In genomic region chr4:138455956-138456341, GRCm38 (mm10) we compare ENCODE assay signal across 8 mouse cellular contexts. TPM values are rescaled to one million over a fixed set of nuclear protein-coding genes. Genes with fewer than 3 reads are reported as not detected.
A peak's percentile ranks its signal among the peaks of the same experiment; 100 is the strongest.
DNase-seq lines count a peak whose midpoint lies in the region; ATAC-seq and TF ChIP-seq lines count a peak whose summit lies in the region.

No protein-coding gene starts in this region.

- H3K36me3 ChIP-seq in liver, adult 2 months (ENCODE audit: control insufficient read depth, insufficient read depth, low read length) = no peaks in the 10 kb centered on the region
- no peaks in the 10 kb centered on the region for H3K36me3 ChIP-seq in heart, postnatal 0 days (replicated peaks; ENCODE audit: control insufficient read depth, insufficient read depth, low read length)
- no peaks in the 10 kb centered on the region for H3K36me3 ChIP-seq in midbrain, embryonic 12.5 days

- TF ChIP-seq POLR2A in liver, adult 2 months (IDR thresholded peaks at IDR 0.05; ENCODE audit: extremely low read depth, insufficient read depth, low read length) = no peak

- H3K79me2 ChIP-seq in liver, adult 2 months (ENCODE audit: control insufficient read depth, insufficient read depth, low read length) = peaks cover 10% of the 10 kb centered on the region; the same call in 1 of the 2 replicates

- no peak for TF ChIP-seq EP300 in heart, postnatal 0 days (IDR thresholded peaks at IDR 0.05; ENCODE audit: low read depth)

- DNase-seq in liver, adult 2 months (ENCODE audit: extremely low read depth, low read depth, low spot score) = peak; percentile 46
- DNase-seq in liver = no peak
- peak; percentile 49 for DNase-seq in cerebellum, adult 9-11 months
- DNase-seq in heart, postnatal 0 days (ENCODE audit: low spot score) = no peak
- peak; percentile 59 to 67 for DNase-seq in kidney, postnatal 4 days
- no peak for DNase-seq in left cerebral cortex, adult 11 months (ENCODE audit: low spot score)
- no peak for DNase-seq in left cerebral cortex, adult 18-20 months (ENCODE audit: low spot score in 2 of 2)

- peak overlapping the region; percentile 87 for H3K27ac ChIP-seq in liver, adult 2 months (replicated peaks; ENCODE audit: insufficient read depth, low read depth, low read length)
- no peak overlapping the region for H3K27ac ChIP-seq in heart, postnatal 0 days (ENCODE audit: low read depth)
- H3K27ac ChIP-seq in midbrain, embryonic 12.5 days (replicated peaks) = peak overlapping the region; percentile 97

- H3K4me2 ChIP-seq in heart, postnatal 0 days (ENCODE audit: low read depth, low read length) = peak overlapping the region; percentile 99
- peak overlapping the region; percentile 85 for H3K4me2 ChIP-seq in midbrain, embryonic 12.5 days (replicated peaks)

- no peaks in the 10 kb centered on the region for H3K9me3 ChIP-seq in heart, postnatal 0 days (replicated peaks; ENCODE audit: control insufficient read depth, low read length)
- H3K9me3 ChIP-seq in midbrain, embryonic 12.5 days = no peaks in the 10 kb centered on the region

- TF ChIP-seq CTCF in liver, adult 2 months (IDR thresholded peaks at IDR 0.05; ENCODE audit: low read depth, low read length) = no peak
- no peak for TF ChIP-seq CTCF in heart, postnatal 0 days (IDR thresholded peaks at IDR 0.05; ENCODE audit: low read depth)

- no peak for ATAC-seq in heart, postnatal 0 days (ENCODE audit: insufficient read depth, low read depth)
- no peak for ATAC-seq in midbrain, embryonic 12.5 days (ENCODE audit: low FRiP score, low read depth)

- H3K9ac ChIP-seq in liver, adult 2 months (ENCODE audit: low read depth, low read length) = peak overlapping the region; percentile 100
- peak overlapping the region; percentile 64 for H3K9ac ChIP-seq in heart, postnatal 0 days (replicated peaks; ENCODE audit: low read depth, low read length)
- peak overlapping the region; percentile 99 for H3K9ac ChIP-seq in midbrain, embryonic 12.5 days (replicated peaks)

- 1% methylated on average over 17 of the region's 17 CpGs for WGBS in liver, adult 2 months
- 2% methylated on average over 16 of the region's 17 CpGs for WGBS in heart, postnatal 0 days
- 1% methylated on average over 17 of the region's 17 CpGs for WGBS in midbrain, embryonic 12.5 days

- H3K4me3 ChIP-seq in liver, adult 2 months (ENCODE audit: insufficient read depth, low read depth, low read length) = peak overlapping the region; percentile 99
- H3K4me3 ChIP-seq in heart, postnatal 0 days (ENCODE audit: low read depth, low read length) = peak overlapping the region; percentile 86
- peak overlapping the region; percentile 93 for H3K4me3 ChIP-seq in midbrain, embryonic 12.5 days

- H3K4me1 ChIP-seq in liver, adult 2 months (ENCODE audit: control insufficient read depth, insufficient read depth, low read length) = peaks cover 25% of the 10 kb centered on the region
- 0 out of 2 replicates have a peak, but pooled peaks cover 6% of the 10 kb centered on the region for H3K4me1 ChIP-seq in heart, postnatal 0 days (ENCODE audit: control insufficient read depth, insufficient read depth)
- peaks cover 48% of the 10 kb centered on the region for H3K4me1 ChIP-seq in midbrain, embryonic 12.5 days

- H3K27me3 ChIP-seq in liver, adult 2 months (ENCODE audit: control insufficient read depth, insufficient read depth, low read length) = no peaks in the 10 kb centered on the region
- peaks cover 73% of the 10 kb centered on the region for H3K27me3 ChIP-seq in heart, postnatal 0 days (ENCODE audit: control insufficient read depth, insufficient read depth, low read length)
- H3K27me3 ChIP-seq in midbrain, embryonic 12.5 days = peaks cover 29% of the 10 kb centered on the region

RNA-seq across cellular contexts. Expression of gene Camk2n1, which starts 1.8 kb away (rescaled TPM):
- total RNA-seq in liver, adult 2 months (2014; rRNA removed) = 15.4 and 18.6 TPM in 2 replicates
- polyA plus RNA-seq in liver, adult 2 months (2012; rRNA removed) = 40.4 and 52.5 TPM in 2 replicates
- 0.15 and 5.1 TPM in 2 replicates for total RNA-seq in heart, postnatal 0 days (2014; rRNA removed; ENCODE audit: low replicate concordance)
- 1.6 and 1.8 TPM in 2 replicates for polyA plus RNA-seq in heart, postnatal 0 days (2015; fragmentation: Nextera tagmentation; extraction: Ambion mirVana)
- 9.0 and 9.8 TPM in 2 replicates for polyA plus RNA-seq in midbrain, embryonic 12.5 days (2016; fragmentation: Nextera tagmentation; extraction: Ambion mirVana)
- total RNA-seq in left cerebral cortex, adult 18-20 months (2021) = 1,000 to 10,000 TPM; 1,197 to 1,322 TPM

RNA-seq across cellular contexts. Expression of gene Mul1, which starts 21.5 kb away (rescaled TPM):
- total RNA-seq in liver, adult 2 months (2014; rRNA removed) = 17.4 and 18.6 TPM in 2 replicates
- polyA plus RNA-seq in liver, adult 2 months (2012; rRNA removed) = 25.0 and 28.9 TPM in 2 replicates
- 40.6 and 43.0 TPM in 2 replicates for total RNA-seq in heart, postnatal 0 days (2014; rRNA removed; ENCODE audit: low replicate concordance)
- polyA plus RNA-seq in heart, postnatal 0 days (2015; fragmentation: Nextera tagmentation; extraction: Ambion mirVana) = 28.9 and 30.0 TPM in 2 replicates
- 16.0 and 17.5 TPM in 2 replicates for polyA plus RNA-seq in midbrain, embryonic 12.5 days (2016; fragmentation: Nextera tagmentation; extraction: Ambion mirVana)
- 10 to 100 TPM; 70.8 to 72.3 TPM for total RNA-seq in left cerebral cortex, adult 18-20 months (2021)

RNA-seq across cellular contexts. Expression of gene Fam43b, which starts 59.6 kb away (rescaled TPM):
- total RNA-seq in liver, adult 2 months (2014; rRNA removed) = not detected in 2 replicates
- not detected in 2 replicates for polyA plus RNA-seq in liver, adult 2 months (2012; rRNA removed)
- total RNA-seq in heart, postnatal 0 days (2014; rRNA removed; ENCODE audit: low replicate concordance) = not detected in 2 replicates
- not detected in 2 replicates for polyA plus RNA-seq in heart, postnatal 0 days (2015; fragmentation: Nextera tagmentation; extraction: Ambion mirVana)
- 0.27 and 0.34 TPM in 2 replicates for polyA plus RNA-seq in midbrain, embryonic 12.5 days (2016; fragmentation: Nextera tagmentation; extraction: Ambion mirVana)
- total RNA-seq in left cerebral cortex, adult 18-20 months (2021) = 10 to 100 TPM; 48.0 TPM

Comparison
In these comparisons a context has a peak if more than half of its experiments do, and no peak if none do; other contexts are left out.
1. DNase-seq: peak in liver, adult 2 months (single experiment), cerebellum, adult 9-11 months (single experiment) and kidney, postnatal 4 days (2 of 2); none in liver (single experiment), heart, postnatal 0 days (single experiment), left cerebral cortex, adult 11 months (single experiment) and left cerebral cortex, adult 18-20 months (0 of 2).
2. RNA of gene Camk2n1, which starts 1.8 kb away (total RNA-seq): 1,197 to 1,322 TPM in left cerebral cortex, adult 18-20 months; 15.4 to 18.6 TPM in liver, adult 2 months and 0.15 to 5.1 TPM in heart, postnatal 0 days; every median in the first group is over 10 times any median in the second.
3. RNA of gene Fam43b, which starts 59.6 kb away (total RNA-seq): 48.0 TPM in left cerebral cortex, adult 18-20 months; not detected in liver, adult 2 months and not detected in heart, postnatal 0 days; every median in the first group is over 10 times any median in the second.
4. Peak in every context shown above with its lines, with median percentiles within 50 percentile points of each other: H3K4me3 ChIP-seq and H3K9ac ChIP-seq.